Mouse (Mus musculus) lung, embryonic 16.5 days (tissue): ENCODE data around the gene Lctl. TPM values are rescaled to one million over a fixed set of nuclear protein-coding genes. Genes with fewer than 3 reads are reported as not detected.
A peak's percentile ranks its signal among the peaks of the same experiment; 100 is the strongest.
"Not testable (repeated sequence)": the region's sequence is repeated elsewhere in the genome, so short reads cannot be mapped to it uniquely, and the experiment has no call there.

Source experiments
- ATAC-seq: fragments of 200-750 bp; cut with Nextera tagmentation; 2 replicates; pipeline ENCODE4 v1.8.0; 2017; ENCODE audit warnings: low read depth, mild to moderate bottlenecking, moderate library complexity
- H3K27ac ChIP-seq: fragments of 300-500 bp; sonication (generic); 2 replicates; pipeline ENCODE4 v1.5.1; 2014; ENCODE audit warnings: mild to moderate bottlenecking, control low read depth, low read length
- H3K27me3 ChIP-seq: fragments of 300-500 bp; sonication (generic); 2 replicates; pipeline ENCODE4 v1.6.1; 2014; ENCODE audit warnings: low read depth, low read length, mixed read lengths; ENCODE audit not compliant: control insufficient read depth, insufficient read depth
- H3K36me3 ChIP-seq: fragments of 300-500 bp; sonication (generic); 2 replicates; pipeline ENCODE4 v1.6.1; 2014; ENCODE audit warnings: low read length; ENCODE audit not compliant: control insufficient read depth, insufficient read depth
- H3K4me1 ChIP-seq: fragments of 300-500 bp; sonication (generic); replicated peaks from 2 replicates; pipeline ENCODE4 v1.6.1; 2014; ENCODE audit warnings: low read length, mixed read lengths; ENCODE audit not compliant: control insufficient read depth, insufficient read depth
- H3K4me2 ChIP-seq: fragments of 300-500 bp; sonication (generic); 2 replicates; pipeline ENCODE4 v1.6.1; 2014; ENCODE audit warnings: low read depth, low read length, control low read depth
- H3K4me3 ChIP-seq: fragments of 300-500 bp; sonication (generic); 2 replicates; pipeline ENCODE4 v1.5.1; 2014; ENCODE audit warnings: mild to moderate bottlenecking, low read length, control low read depth
- H3K9ac ChIP-seq: fragments of 300-500 bp; sonication (generic); 2 replicates; pipeline ENCODE4 v1.6.1; 2014; ENCODE audit warnings: low read length, control low read depth
- H3K9me3 ChIP-seq: fragments of 300-500 bp; sonication (generic); 2 replicates; pipeline ENCODE4 v1.6.1; 2016; ENCODE audit warnings: low read length; ENCODE audit not compliant: control insufficient read depth
- WGBS: fragments of 180-500 bp; shearing (Covaris S2); extraction: QIAGEN DNeasy Blood & Tissue Kit; methylation state at CpG from one replicate; pipeline ENCODE4 v1.1.7; 2014; 5-methylcytosine and 5-hydroxymethylcytosine counted together
- polyA plus RNA-seq: library from polyadenylated mRNA; unstranded; fragments of >200 nt; fragmentation: Nextera tagmentation; extraction: Ambion mirVana; gene quantifications from 2 replicates; pipeline ENCODE4 v1.2.1, GENCODE M21; 2015

Lctl gene
- polyA plus RNA-seq, 1 experiment from 2014 or later = not detected

DNA sequence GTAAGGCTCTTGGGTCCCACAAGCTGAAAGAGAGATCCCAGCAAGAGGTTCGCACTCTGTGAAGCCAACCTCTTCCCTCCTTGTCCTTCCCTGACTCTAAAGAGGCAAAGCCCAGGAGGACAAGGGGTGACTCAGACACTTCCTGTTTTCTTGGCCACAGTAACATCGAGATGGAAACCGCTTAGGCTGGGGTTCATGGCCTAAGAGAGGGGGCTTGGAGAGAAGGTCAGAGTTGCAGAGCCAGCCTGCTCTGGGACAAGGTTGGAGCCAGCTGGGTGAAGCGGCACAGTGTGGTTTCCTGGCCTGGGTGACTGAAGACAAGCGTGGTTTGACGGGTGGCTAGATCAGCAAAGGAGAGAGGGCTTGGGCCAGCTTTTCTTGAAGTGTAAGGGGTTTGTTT lies 11.6 kb upstream of the Lctl start:
- ATAC-seq = no peak
- Histone ChIP-seq H3K4me3 (no peak overlapping the region), H3K27ac (no peak overlapping the region), H3K9ac (no peak overlapping the region), H3K36me3 (no peaks in the 10 kb centered on the region), H3K27me3 (no peaks in the 10 kb centered on the region), H3K9me3 (no peaks in the 10 kb centered on the region), H3K4me1 (no peaks in the 10 kb centered on the region), H3K4me2 (no peak overlapping the region)
- WGBS = 57% methylated on average over 6 of the region's 6 CpGs

DNA sequence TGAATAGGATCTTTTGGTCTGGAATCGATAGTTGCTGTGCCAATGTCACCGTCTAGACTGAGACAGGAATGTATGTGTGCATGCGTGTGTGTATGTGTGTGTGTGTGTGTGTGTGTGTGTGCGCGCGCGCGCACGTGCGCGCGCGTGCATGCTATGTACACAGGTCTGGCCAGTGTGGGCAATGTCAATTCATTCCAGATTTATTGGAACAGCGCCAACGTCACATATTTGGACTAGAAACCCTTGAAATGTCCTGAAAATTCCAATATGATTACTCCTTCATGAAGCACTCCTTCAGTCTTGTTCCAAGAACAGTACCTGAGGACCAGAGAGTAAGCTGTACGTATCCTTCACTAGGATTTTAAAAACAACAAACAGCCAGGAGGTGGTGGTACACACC lies 6.4 kb upstream of the Lctl start:
- 79% methylated on average over 16 of the region's 16 CpGs for WGBS
- Histone ChIP-seq H3K9ac (no peak overlapping the region), H3K27ac (no peak overlapping the region), H3K4me3 (no peak overlapping the region), H3K4me2 (no peak overlapping the region), H3K36me3 (no peaks in the 10 kb centered on the region), H3K9me3 (no peaks in the 10 kb centered on the region), H3K27me3 (no peaks in the 10 kb centered on the region), H3K4me1 (peaks cover 9% of the 10 kb centered on the region; the same call in 1 of the 2 replicates)
- ATAC-seq = peak; percentile 58

DNA sequence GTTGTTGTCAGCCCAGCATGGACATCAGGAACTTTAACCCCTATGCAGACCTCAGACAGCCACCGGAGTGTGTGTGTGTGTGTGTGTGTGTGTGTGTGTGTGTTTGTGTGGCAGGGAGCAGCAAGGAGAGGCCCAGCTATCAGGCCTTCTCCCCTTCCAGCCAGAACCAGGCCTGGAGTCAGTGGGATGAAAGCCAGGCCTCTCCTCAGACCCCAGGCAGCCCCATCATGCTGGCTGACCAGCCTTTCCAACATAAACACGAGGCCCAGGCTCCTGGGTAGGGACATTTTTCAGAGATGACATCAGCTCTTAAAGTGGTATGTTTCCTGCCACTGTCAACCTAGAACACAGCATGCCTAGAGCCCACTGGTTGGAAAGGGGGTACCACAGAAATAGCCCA lies 2.3 kb upstream of the Lctl start:
- H3K9me3 ChIP-seq = no peaks in the 10 kb centered on the region
- peaks cover 9% of the 10 kb centered on the region; the same call in 1 of the 2 replicates for H3K4me1 ChIP-seq
- H3K4me2 ChIP-seq = no peak overlapping the region
- no peaks in the 10 kb centered on the region for H3K27me3 ChIP-seq
- peak; percentile 50; the same call in 1 of the 2 replicates for ATAC-seq
- H3K27ac ChIP-seq = peak overlapping the region; percentile 15; the same call in 1 of the 2 replicates
- WGBS = 9% methylated on average over 2 of the region's 2 CpGs
- H3K9ac ChIP-seq = peak overlapping the region; percentile 38; the same call in 1 of the 2 replicates
- no peak overlapping the region for H3K4me3 ChIP-seq
- H3K36me3 ChIP-seq = no peaks in the 10 kb centered on the region

DNA sequence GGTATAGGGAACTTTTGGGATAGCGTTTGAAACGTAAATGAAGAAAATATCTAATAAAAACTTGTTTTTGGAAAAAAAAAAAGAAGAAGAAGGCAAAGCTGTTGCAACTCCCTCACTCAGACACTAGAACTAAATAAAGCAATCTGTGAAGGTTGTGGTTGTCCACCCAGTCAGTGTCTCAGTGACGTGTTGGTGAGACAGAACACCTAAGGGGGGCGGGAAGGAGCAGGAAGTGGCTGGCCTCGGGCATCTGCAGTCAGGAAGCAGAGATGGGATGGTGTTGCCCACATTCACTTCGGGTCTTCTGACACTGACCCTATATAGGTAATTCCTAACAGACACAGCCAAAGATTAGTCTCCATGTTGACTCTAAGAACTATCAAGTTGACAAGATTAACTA lies 1.2 kb upstream of the Lctl start:
- Histone ChIP-seq H3K4me3 (no peak overlapping the region), H3K4me1 (peaks cover 9% of the 10 kb centered on the region; the same call in 1 of the 2 replicates), H3K9me3 (no peaks in the 10 kb centered on the region), H3K27ac (no peak overlapping the region), H3K36me3 (no peaks in the 10 kb centered on the region), H3K4me2 (no peak overlapping the region), H3K9ac (no peak overlapping the region), H3K27me3 (no peaks in the 10 kb centered on the region)
- WGBS = 76% methylated on average over 6 of the region's 6 CpGs
- no peak for ATAC-seq

DNA sequence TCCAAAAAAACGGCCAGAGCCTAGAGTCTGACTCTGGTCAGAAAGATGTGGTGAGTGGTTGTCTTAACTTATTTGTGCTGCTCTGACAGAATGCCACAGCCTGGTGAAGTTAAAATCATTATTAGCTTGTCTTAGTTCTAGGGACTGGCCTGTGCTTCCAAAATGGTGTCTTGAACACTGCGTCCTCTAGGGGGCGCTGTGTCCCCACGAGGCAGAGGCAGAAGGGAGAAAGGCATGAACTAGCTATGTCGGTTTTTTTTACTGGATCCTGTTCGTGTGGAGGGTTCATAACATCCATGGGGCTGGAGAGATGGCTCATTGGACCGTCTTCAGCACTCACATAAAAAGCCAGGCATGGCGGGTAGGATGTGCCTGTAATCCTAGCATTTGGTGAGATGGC lies 3.0 kb downstream of the Lctl start:
- Histone ChIP-seq H3K27ac (no peak overlapping the region), H3K4me1 (no peaks in the 10 kb centered on the region; the same call in 1 of the 2 replicates), H3K36me3 (no peaks in the 10 kb centered on the region), H3K9ac (no peak overlapping the region), H3K4me2 (no peak overlapping the region), H3K9me3 (no peaks in the 10 kb centered on the region), H3K4me3 (no peak overlapping the region), H3K27me3 (no peaks in the 10 kb centered on the region)
- 30% methylated on average over 8 of the region's 8 CpGs for WGBS
- ATAC-seq = no peak

DNA sequence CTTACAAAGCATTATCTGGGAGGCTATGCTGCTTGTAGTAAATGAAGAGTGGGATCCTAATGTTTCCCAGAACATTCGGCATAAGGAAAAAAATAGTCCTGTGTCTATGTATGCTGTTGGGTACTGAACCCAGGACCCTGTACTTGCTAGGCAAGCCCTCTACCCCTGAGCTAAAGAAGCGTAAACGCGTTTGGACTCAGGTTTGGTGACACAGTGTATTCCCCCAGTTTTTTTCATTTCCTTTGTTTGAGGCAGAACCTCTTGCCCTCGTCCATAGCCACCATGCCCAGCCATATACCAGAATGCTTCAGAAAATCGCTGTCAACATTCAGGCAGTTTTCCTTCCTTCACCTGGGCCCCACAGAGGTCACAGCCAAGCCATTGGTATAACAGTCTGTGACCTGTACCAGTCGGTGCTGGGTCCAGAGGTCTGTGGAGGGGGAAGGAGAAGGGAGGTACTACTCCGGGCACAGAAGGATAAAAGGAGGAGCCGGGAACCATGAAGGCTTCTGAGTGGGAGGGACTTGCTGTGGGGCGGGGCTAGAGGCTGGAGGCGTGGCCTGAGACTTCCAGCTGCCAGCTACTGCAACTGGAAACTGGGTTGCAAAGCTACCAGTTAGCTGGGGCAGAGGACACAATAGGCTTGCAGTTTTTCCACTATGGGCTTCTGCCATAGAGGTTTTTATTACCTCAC lies 3.8 kb downstream of the Lctl start:
- no peak overlapping the region for H3K4me2 ChIP-seq
- H3K27me3 ChIP-seq = no peaks in the 10 kb centered on the region
- no peak overlapping the region for H3K9ac ChIP-seq
- no peak overlapping the region for H3K27ac ChIP-seq
- no peaks in the 10 kb centered on the region for H3K4me1 ChIP-seq
- 39% methylated on average over 11 of the region's 11 CpGs for WGBS
- peak; percentile 47 for ATAC-seq
- H3K4me3 ChIP-seq = no peak overlapping the region
- no peaks in the 10 kb centered on the region for H3K36me3 ChIP-seq
- no peaks in the 10 kb centered on the region for H3K9me3 ChIP-seq

DNA sequence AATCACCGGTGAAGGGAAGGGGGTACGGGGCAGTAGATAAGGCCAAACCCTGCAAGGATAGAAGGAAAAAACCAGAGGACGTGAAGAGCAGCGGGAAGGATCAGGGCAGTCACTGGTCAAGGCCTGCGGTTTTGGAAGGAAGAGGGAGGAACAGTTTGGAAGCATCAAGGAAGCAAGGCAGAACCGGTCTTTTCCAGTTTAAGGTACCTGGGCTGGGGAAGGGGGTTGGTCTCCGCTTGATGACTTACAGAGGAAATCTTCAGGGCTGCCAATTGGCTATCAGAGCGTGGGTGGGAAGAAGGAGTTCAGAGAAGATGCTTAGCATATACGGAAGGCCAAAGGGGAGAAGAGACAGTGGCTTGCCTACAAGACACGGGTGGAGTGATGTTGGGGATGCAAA lies 5.7 kb downstream of the Lctl start:
- Histone ChIP-seq H3K9ac (no peak overlapping the region), H3K4me2 (no peak overlapping the region), H3K27me3 (no peaks in the 10 kb centered on the region), H3K4me3 (no peak overlapping the region), H3K27ac (no peak overlapping the region), H3K4me1 (no peaks in the 10 kb centered on the region; the same call in 1 of the 2 replicates), H3K36me3 (no peaks in the 10 kb centered on the region), H3K9me3 (no peaks in the 10 kb centered on the region)
- WGBS = 91% methylated on average over 10 of the region's 10 CpGs
- no peak for ATAC-seq

DNA sequence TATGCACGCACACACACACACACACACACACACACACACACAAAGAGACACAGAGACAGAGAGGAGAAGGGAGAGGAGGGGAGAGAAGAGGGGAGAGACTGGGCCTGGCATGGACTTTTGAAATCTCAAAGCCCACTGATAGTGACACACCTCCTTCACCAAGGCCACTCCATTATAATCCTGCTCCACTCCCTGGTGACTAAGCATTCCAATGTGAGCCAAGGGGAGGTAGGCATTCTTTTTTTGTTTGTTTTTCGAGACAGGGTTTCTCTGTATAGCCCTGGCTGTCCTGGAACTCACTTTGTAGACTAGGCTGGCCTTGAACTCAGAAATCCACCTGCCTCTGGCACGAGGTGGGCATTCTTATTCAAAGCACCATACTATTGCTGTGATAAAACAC lies 7.9 kb downstream of the Lctl start:
- WGBS = 60% methylated on average over 3 of the region's 3 CpGs
- not testable (repeated sequence) for H3K36me3 ChIP-seq, H3K27ac ChIP-seq, H3K27me3 ChIP-seq, H3K9ac ChIP-seq, H3K4me1 ChIP-seq, H3K9me3 ChIP-seq, H3K4me2 ChIP-seq, H3K4me3 ChIP-seq
- peak; percentile 64; the same call in 1 of the 2 replicates for ATAC-seq

DNA sequence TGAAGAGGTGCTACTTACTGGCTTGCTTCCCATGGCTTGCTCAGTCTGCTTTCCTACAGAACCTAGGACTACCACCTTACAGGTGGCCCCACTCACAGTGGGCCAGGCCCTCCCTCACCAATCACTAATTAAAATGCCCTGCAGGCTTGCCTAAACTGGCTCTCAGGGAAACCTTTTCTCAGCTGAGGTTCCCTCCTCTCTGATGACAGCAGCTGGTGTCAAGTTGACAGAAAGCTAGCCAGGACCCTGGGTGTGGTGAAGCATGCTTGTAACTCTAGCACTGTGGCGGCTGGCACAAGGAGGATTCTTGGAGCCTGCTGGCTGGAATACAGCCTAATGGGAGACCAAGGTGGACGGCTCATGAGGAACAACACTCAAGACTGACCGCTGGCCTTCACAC lies 8.4 kb downstream of the Lctl start:
- H3K36me3 ChIP-seq = no peaks in the 10 kb centered on the region
- no peak overlapping the region for H3K27ac ChIP-seq
- no peak overlapping the region for H3K4me2 ChIP-seq
- no peak overlapping the region for H3K4me3 ChIP-seq
- 35% methylated on average over 3 of the region's 3 CpGs for WGBS
- H3K4me1 ChIP-seq = no peaks in the 10 kb centered on the region; the same call in 1 of the 2 replicates
- H3K27me3 ChIP-seq = no peaks in the 10 kb centered on the region
- no peaks in the 10 kb centered on the region for H3K9me3 ChIP-seq
- no peak overlapping the region for H3K9ac ChIP-seq
- ATAC-seq = 0 out of 2 replicates have a peak, but pooled peaks have one; percentile 28
